Mouse (Mus musculus): ENCODE measurements around the gene Yars2. TPM values are rescaled to one million over a fixed set of nuclear protein-coding genes. Genes with fewer than 3 reads are reported as not detected.
"Not testable (repeated sequence)": the region's sequence is repeated elsewhere in the genome, so short reads cannot be mapped to it uniquely, and the experiment has no call there.

Yars2 gene
- polyA plus RNA-seq, 1 experiment from 2014 or later = 38.6 TPM

DNA sequence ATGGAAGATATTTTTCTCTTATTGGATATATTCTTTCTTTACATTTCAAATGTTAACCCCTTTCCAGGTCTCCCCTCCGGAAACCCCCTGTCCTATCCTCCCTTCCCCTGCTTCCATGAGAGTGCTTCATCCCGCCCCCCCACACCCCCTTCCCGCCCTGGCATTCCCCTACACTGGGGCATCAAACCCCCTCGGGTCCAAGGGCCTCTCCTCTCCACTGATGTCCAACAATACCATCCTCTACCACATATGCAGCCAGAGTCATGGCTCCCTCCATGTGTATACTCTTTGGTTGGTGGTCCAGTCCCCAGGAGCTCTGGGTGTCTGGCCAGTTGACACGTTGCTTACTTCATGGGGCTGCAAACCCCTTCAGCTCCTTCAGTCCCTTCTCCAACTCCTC lies 8.6 kb downstream of the Yars2 start:
- Histone ChIP-seq H3K4me1 (no peaks in the 10 kb centered on the region), H3K9me3 (replicated peaks) (no peaks in the 10 kb centered on the region), H3K36me3 (peaks cover 56% of the 10 kb centered on the region), H3K27me3 (no peaks in the 10 kb centered on the region), H3K27ac (no peak overlapping the region), H3K9ac (no peak overlapping the region), H3K4me3 (no peak overlapping the region), H3K4me2 (replicated peaks) (no peak overlapping the region)
- no peak for ATAC-seq (ENCODE audit: low FRiP score)
- WGBS = 87% methylated on average over 5 of the region's 5 CpGs

DNA sequence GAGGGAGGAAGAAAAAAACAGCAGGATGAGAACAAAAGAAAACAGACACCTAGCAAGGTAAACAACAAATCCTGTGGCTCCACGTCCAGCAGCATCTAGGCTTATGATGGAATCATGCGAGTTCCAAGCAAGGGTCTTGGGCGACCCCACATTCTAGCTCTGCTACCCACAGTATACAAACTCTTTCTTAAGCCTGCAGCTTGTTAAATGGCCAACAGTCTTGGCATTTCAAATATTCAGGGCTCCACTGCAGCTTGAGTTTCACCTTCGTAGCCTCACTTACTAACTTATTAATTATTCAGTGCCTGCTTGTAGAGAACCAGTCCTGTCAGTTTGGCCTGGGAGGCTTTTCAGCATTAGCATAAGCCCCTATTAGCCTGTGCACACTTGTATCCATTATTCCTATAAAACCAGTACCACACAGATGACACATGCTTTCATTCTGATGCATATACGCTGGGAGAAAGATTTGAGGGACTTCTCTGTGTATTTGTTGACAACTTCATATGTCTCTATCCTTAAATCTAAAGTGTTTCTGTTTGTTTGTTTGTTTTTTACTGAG lies 23.1 kb downstream of the Yars2 start:
- H3K4me1 ChIP-seq = no peaks in the 10 kb centered on the region
- H3K4me2 ChIP-seq (replicated peaks) = no peak overlapping the region
- H3K4me3 ChIP-seq = no peak overlapping the region
- H3K9ac ChIP-seq = no peak overlapping the region
- peaks cover 41% of the 10 kb centered on the region for H3K36me3 ChIP-seq
- ATAC-seq (ENCODE audit: low FRiP score) = no peak
- H3K27ac ChIP-seq = no peak overlapping the region
- H3K9me3 ChIP-seq (replicated peaks) = no peaks in the 10 kb centered on the region
- 82% methylated on average over 5 of the region's 5 CpGs for WGBS
- no peaks in the 10 kb centered on the region for H3K27me3 ChIP-seq

DNA sequence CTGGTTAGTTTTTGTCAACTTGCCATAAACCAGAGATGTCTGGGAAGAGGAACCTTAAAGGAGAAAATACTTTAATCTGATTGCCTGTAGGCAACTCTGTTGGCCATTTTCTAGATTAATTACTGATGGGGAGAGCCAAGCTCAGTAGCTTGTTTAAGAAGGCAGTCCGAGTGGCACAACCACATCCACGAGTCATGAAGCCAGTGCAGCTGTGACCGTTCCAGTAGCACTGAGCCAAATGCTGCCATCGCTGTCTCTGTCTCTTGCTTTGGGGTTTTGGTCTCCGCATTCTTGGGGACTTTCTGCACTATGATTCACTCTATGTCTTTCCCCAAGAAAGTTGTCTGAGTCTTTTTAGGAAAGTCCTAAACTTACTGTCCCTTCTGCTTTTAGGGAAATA lies 43.7 kb downstream of the Yars2 start:
- no peak overlapping the region for H3K4me3 ChIP-seq
- H3K27me3 ChIP-seq = no peaks in the 10 kb centered on the region
- no peak overlapping the region for H3K4me2 ChIP-seq (replicated peaks)
- no peak overlapping the region for H3K27ac ChIP-seq
- no peaks in the 10 kb centered on the region for H3K4me1 ChIP-seq
- no peak overlapping the region for H3K9ac ChIP-seq
- no peaks in the 10 kb centered on the region for H3K9me3 ChIP-seq (replicated peaks)
- H3K36me3 ChIP-seq = no peaks in the 10 kb centered on the region; the same call in 1 of the 2 replicates
- 93% methylated on average over 5 of the region's 5 CpGs for WGBS
- ATAC-seq (ENCODE audit: low FRiP score) = no peak

DNA sequence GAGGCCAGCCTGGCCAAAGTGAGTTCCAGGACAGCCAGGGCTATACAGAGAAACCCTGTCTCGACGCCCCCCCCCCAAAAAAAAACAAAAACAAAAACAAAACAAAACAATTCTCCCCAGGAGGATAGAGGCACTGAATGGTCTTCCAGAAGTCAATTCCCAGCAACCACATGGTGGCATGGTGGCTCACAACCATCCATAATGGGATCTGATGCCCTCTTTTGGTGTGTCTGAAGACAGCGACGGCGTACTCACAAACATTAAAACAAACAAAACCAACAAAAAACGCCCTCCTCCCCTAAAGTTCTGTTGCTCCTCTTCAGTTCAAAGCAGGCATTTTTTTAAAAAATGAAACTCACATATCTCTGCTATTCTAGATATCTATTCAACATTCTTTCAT lies 55.1 kb downstream of the Yars2 start:
- Histone ChIP-seq H3K4me2 (replicated peaks) (peak overlapping the region; percentile 66), H3K27me3 (no peaks in the 10 kb centered on the region), H3K36me3 (0 out of 2 replicates have a peak, but pooled peaks cover 2% of the 10 kb centered on the region), H3K4me3 (peak overlapping the region; percentile 75), H3K27ac (no peak overlapping the region; the same call in 1 of the 2 replicates), H3K9me3 (replicated peaks) (peaks cover 3% of the 10 kb centered on the region; the same call in 1 of the 2 replicates), H3K4me1 (peaks cover 6% of the 10 kb centered on the region), H3K9ac (peak overlapping the region; percentile 87)
- 8% methylated on average over 6 of the region's 6 CpGs for WGBS
- no peak for ATAC-seq (ENCODE audit: low FRiP score)

DNA sequence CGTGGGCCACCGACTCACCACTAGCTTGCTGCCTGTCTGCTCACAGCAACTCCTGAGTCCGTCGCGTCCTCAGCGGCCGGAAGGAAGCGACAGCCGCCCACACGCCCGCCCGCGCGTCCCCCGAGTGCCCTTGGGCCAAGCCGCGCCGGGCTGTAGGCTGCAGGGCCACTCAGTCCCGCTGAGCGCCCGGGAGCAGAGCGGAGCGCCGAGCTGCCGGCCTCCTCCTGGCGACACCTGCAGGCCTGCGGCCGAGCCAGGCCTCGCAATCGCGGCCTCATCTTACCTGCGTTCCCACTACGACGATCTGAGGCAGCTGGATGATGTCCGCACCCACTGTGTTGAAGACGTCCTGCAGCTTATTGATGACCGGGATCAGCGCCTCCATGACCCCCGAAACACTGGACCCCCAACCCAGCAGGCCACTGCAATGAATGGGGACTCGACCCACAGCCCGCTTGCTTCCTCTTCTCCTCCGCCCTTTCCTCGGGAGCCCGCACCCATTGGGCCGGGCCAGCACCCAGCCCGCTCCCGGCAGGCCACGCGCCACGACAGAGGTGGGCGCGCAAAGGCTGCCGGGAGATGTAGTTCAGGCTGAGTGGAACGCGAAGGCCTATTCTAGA lies 55.8 kb downstream of the Yars2 start, which contains the start of gene Dnm1l:
Gene Dnm1l, minus strand, starts transcription at position 479 of the 620 bp plus-strand sequence.
- ATAC-seq (ENCODE audit: low FRiP score) = peak; percentile 99
- Histone ChIP-seq H3K27me3 (no peaks in the 10 kb centered on the region), H3K9me3 (replicated peaks) (no peaks in the 10 kb centered on the region), H3K4me2 (replicated peaks) (peak within 1 kb of the TSS; percentile 66), H3K27ac (peak within 1 kb of the TSS; percentile 91), H3K36me3 (no peaks in the 10 kb centered on the region), H3K4me3 (peak within 1 kb of the TSS; percentile 75), H3K9ac (peak within 1 kb of the TSS; percentile 87), H3K4me1 (peaks cover 6% of the 10 kb centered on the region)
- under 1% methylated on average over 55 of the region's 55 CpGs for WGBS

DNA sequence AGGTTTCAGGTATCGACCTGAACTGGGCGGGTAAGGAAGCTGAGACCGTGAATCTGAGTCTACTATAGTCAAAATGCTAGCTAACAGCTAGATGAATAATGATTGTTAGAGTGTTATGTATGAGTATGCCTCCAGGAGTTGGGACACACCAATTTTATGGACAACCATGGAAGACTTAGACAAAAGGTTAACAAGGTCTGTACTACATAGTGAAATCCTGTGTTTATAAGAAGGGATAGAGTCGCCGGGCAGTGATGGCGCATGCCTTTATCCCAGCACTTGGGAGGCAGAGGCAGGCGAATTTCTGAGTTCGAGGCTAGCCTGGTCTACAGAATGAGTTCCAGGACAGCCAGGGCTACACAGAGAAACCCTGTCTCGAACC lies 56.3 kb downstream of the Yars2 start:
- 57% methylated on average over 9 of the region's 9 CpGs for WGBS
- not testable (repeated sequence) for H3K4me1 ChIP-seq; H3K9me3 ChIP-seq (replicated peaks); H3K27ac ChIP-seq; ATAC-seq (ENCODE audit: low FRiP score); H3K36me3 ChIP-seq; H3K27me3 ChIP-seq; H3K9ac ChIP-seq
- Histone ChIP-seq H3K4me2 (replicated peaks) (peak overlapping the region; percentile 66), H3K4me3 (peak overlapping the region; percentile 75)

Other genes starting within 250 kb of the Yars2 start
- 2.7 and 3.7 TPM in 2 replicates for gene Pkp2, start 89.6 kb upstream of the Yars2 start, polyA plus RNA-seq (2016; fragmentation: Nextera tagmentation; extraction: Ambion mirVana)
- gene Dnm1l, start 56.0 kb downstream of the Yars2 start, polyA plus RNA-seq (2016; fragmentation: Nextera tagmentation; extraction: Ambion mirVana) = 82.7 and 84.3 TPM in 2 replicates